Mouse (Mus musculus): Measurements from ENCODE around the gene Gm21969. TPM values are rescaled to one million over a fixed set of nuclear protein-coding genes. Genes with fewer than 3 reads are reported as not detected.
A peak's percentile ranks its signal among the peaks of the same experiment; 100 is the strongest.

Gm21969 gene
- polyA plus RNA-seq, 1 experiment from 2014 or later: not detected

DNA sequence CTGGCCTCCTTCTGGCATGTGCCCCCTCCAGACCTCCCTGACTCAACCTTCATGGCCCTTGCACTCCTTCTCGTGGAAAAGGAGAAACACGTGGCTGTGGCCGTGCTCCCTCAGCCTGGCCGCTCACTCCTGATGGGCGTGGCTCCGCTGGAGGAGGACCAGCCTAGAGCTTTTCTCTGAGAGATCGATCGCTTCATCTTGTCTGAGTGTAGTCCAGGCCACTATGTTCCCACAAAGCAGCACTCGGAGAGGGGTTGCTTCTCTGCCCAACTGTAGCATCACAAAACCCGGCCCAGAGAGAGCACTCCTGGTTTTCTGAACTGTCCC lies 29.2 kb downstream of the Gm21969 start:
- H3K27me3 ChIP-seq (ENCODE audit: control insufficient read depth, insufficient read depth, low read length): no peaks in the 10 kb centered on the region
- 76% methylated on average over 10 of the region's 10 CpGs for WGBS
- H3K4me1 ChIP-seq (ENCODE audit: control insufficient read depth, insufficient read depth, low read length): peaks cover 4% of the 10 kb centered on the region; the same call in 1 of the 2 replicates
- ATAC-seq (ENCODE audit: insufficient read depth, low FRiP score): no peak
- H3K4me2 ChIP-seq (ENCODE audit: low read depth, low read length): no peak overlapping the region
- H3K9me3 ChIP-seq (replicated peaks; ENCODE audit: control insufficient read depth, low read length): no peaks in the 10 kb centered on the region
- no peak overlapping the region for H3K4me3 ChIP-seq (replicated peaks; ENCODE audit: low read length)
- H3K9ac ChIP-seq (ENCODE audit: low read length): no peak overlapping the region
- H3K36me3 ChIP-seq (ENCODE audit: control insufficient read depth, insufficient read depth, low read length): no peaks in the 10 kb centered on the region
- no peak overlapping the region for H3K27ac ChIP-seq (ENCODE audit: low read length)

DNA sequence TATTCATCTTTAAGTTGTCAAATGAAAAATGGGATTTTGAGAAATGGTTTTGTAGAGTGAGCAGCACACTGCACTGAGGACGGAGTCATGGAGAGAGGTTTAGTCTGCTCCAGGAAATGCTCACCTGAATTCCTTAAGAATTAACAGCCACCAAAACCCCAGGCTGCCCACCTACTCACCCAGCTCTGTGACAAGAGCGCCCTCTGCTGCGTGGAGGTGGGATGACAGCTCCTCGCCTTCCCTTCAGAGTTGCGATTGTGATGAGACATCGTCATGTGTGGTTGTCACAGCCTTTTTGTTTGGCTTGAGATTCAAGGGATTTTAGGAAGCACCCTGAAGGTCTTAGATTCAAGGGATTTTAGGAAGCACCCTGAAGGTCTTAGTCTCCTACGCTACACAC lies 33.4 kb downstream of the Gm21969 start:
- Histone ChIP-seq H3K27me3 (ENCODE audit: control insufficient read depth, insufficient read depth, low read length) (no peaks in the 10 kb centered on the region), H3K4me1 (ENCODE audit: control insufficient read depth, insufficient read depth, low read length) (peaks cover 5% of the 10 kb centered on the region; the same call in 1 of the 2 replicates), H3K9ac (ENCODE audit: low read length) (no peak overlapping the region), H3K36me3 (ENCODE audit: control insufficient read depth, insufficient read depth, low read length) (no peaks in the 10 kb centered on the region), H3K4me3 (replicated peaks; ENCODE audit: low read length) (no peak overlapping the region), H3K4me2 (ENCODE audit: low read depth, low read length) (no peak overlapping the region), H3K27ac (ENCODE audit: low read length) (no peak overlapping the region), H3K9me3 (replicated peaks; ENCODE audit: control insufficient read depth, low read length) (no peaks in the 10 kb centered on the region)
- WGBS: 33% methylated on average over 7 of the region's 7 CpGs
- ATAC-seq (ENCODE audit: insufficient read depth, low FRiP score): no peak

DNA sequence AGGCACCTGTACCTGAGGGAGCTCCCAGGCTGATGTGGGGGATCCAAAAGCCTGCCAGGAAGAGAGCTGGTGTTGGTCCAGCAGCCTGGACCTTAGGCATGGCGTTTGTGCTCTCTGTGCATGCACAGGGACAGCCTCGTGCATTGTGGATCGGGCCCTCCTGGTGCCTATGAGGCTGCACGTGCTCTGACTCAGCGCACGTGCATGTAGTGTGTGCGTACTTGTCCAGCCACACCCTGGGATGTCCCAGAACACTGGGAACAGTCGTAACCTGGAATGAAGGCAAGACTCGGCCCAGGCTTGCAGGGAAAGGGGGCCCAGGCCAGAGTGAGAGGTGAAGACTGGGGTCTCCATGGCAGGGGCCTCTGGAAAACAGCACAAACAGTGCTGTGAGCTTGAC lies 34.9 kb downstream of the Gm21969 start:
- H3K9me3 ChIP-seq (replicated peaks; ENCODE audit: control insufficient read depth, low read length): no peaks in the 10 kb centered on the region
- peaks cover 9% of the 10 kb centered on the region for H3K4me1 ChIP-seq (ENCODE audit: control insufficient read depth, insufficient read depth, low read length)
- H3K4me2 ChIP-seq (ENCODE audit: low read depth, low read length): no peak overlapping the region
- no peak overlapping the region for H3K9ac ChIP-seq (ENCODE audit: low read length)
- no peak overlapping the region for H3K27ac ChIP-seq (ENCODE audit: low read length)
- ATAC-seq (ENCODE audit: insufficient read depth, low FRiP score): peak; percentile 44; the same call in 1 of the 2 replicates
- H3K4me3 ChIP-seq (replicated peaks; ENCODE audit: low read length): no peak overlapping the region
- H3K36me3 ChIP-seq (ENCODE audit: control insufficient read depth, insufficient read depth, low read length): no peaks in the 10 kb centered on the region
- H3K27me3 ChIP-seq (ENCODE audit: control insufficient read depth, insufficient read depth, low read length): peaks cover 5% of the 10 kb centered on the region; the same call in 1 of the 2 replicates
- WGBS: 76% methylated on average over 9 of the region's 9 CpGs

DNA sequence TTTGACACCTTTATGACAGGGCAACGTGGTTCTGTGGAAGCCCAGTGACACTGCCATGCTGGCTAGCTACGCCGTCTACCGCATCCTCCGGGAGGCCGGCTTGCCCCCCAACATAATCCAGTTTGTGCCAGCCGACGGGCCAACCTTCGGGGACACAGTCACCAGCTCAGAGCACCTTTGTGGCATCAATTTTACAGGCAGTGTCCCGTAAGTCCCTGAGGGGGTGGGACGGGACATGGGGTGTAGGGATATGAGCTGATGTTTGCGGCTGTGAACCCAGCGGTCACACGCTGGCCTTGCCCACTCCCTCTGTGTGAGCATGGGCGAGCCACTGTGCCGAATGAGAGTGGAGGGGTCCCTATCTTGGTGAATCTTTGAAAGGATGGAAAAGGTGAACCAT lies 35.4 kb downstream of the Gm21969 start:
- H3K27me3 ChIP-seq (ENCODE audit: control insufficient read depth, insufficient read depth, low read length): peaks cover 5% of the 10 kb centered on the region; the same call in 1 of the 2 replicates
- WGBS: 90% methylated on average over 16 of the region's 16 CpGs
- H3K36me3 ChIP-seq (ENCODE audit: control insufficient read depth, insufficient read depth, low read length): no peaks in the 10 kb centered on the region
- H3K4me3 ChIP-seq (replicated peaks; ENCODE audit: low read length): no peak overlapping the region
- H3K4me2 ChIP-seq (ENCODE audit: low read depth, low read length): no peak overlapping the region
- no peak overlapping the region for H3K9ac ChIP-seq (ENCODE audit: low read length)
- ATAC-seq (ENCODE audit: insufficient read depth, low FRiP score): no peak
- peaks cover 9% of the 10 kb centered on the region for H3K4me1 ChIP-seq (ENCODE audit: control insufficient read depth, insufficient read depth, low read length)
- no peak overlapping the region for H3K27ac ChIP-seq (ENCODE audit: low read length)
- H3K9me3 ChIP-seq (replicated peaks; ENCODE audit: control insufficient read depth, low read length): no peaks in the 10 kb centered on the region

DNA sequence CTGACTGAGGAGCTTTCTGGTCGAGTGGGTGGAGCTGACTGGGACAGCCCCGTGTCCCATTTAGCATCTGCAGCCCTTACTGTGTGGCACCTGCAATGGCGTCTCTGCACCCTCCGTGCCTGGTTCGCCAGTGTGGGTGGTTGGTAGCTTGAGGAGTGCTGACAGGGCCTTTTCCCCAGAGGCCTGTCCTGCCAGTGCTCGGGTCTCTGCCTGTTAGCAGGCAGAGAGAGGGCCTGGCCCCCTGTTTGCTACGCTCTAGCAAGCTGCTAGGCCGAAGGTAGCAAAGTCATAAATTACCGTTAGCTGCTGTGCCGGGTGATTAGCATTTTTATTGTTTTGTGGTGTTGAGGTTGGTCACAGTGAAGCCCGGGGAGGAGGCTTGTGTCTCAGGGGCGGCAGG lies 36.8 kb downstream of the Gm21969 start:
- H3K27ac ChIP-seq (ENCODE audit: low read length): no peak overlapping the region
- H3K36me3 ChIP-seq (ENCODE audit: control insufficient read depth, insufficient read depth, low read length): no peaks in the 10 kb centered on the region
- no peak overlapping the region for H3K4me2 ChIP-seq (ENCODE audit: low read depth, low read length)
- no peak for ATAC-seq (ENCODE audit: insufficient read depth, low FRiP score)
- WGBS: 61% methylated on average over 12 of the region's 12 CpGs
- H3K9ac ChIP-seq (ENCODE audit: low read length): no peak overlapping the region
- peaks cover 9% of the 10 kb centered on the region for H3K4me1 ChIP-seq (ENCODE audit: control insufficient read depth, insufficient read depth, low read length)
- peaks cover 5% of the 10 kb centered on the region; the same call in 1 of the 2 replicates for H3K27me3 ChIP-seq (ENCODE audit: control insufficient read depth, insufficient read depth, low read length)
- no peak overlapping the region for H3K4me3 ChIP-seq (replicated peaks; ENCODE audit: low read length)
- H3K9me3 ChIP-seq (replicated peaks; ENCODE audit: control insufficient read depth, low read length): no peaks in the 10 kb centered on the region

DNA sequence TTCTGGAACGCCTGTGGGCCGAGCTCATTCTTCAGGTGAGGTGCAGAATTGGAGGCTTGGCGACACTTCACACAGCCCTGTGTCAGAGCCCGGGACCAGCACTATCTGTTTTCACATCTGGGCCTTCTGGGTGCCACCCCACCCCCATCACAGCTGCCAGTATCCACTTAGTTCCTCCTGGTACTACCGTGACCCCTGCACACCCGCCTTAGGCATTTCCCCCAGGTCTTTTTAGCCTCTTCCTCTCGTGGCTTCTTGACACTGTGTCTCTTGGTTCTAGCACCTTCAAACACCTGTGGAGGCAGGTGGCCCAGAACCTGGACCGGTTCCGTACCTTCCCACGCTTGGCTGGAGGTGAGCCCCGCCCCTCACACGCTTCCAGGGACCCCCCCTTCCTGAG lies 37.3 kb downstream of the Gm21969 start:
- no peaks in the 10 kb centered on the region for H3K36me3 ChIP-seq (ENCODE audit: control insufficient read depth, insufficient read depth, low read length)
- H3K9ac ChIP-seq (ENCODE audit: low read length): no peak overlapping the region
- no peak overlapping the region for H3K4me2 ChIP-seq (ENCODE audit: low read depth, low read length)
- 66% methylated on average over 12 of the region's 12 CpGs for WGBS
- H3K9me3 ChIP-seq (replicated peaks; ENCODE audit: control insufficient read depth, low read length): no peaks in the 10 kb centered on the region
- peaks cover 5% of the 10 kb centered on the region; the same call in 1 of the 2 replicates for H3K27me3 ChIP-seq (ENCODE audit: control insufficient read depth, insufficient read depth, low read length)
- no peak for ATAC-seq (ENCODE audit: insufficient read depth, low FRiP score)
- no peak overlapping the region for H3K4me3 ChIP-seq (replicated peaks; ENCODE audit: low read length)
- no peak overlapping the region for H3K27ac ChIP-seq (ENCODE audit: low read length)
- peaks cover 9% of the 10 kb centered on the region for H3K4me1 ChIP-seq (ENCODE audit: control insufficient read depth, insufficient read depth, low read length)

DNA sequence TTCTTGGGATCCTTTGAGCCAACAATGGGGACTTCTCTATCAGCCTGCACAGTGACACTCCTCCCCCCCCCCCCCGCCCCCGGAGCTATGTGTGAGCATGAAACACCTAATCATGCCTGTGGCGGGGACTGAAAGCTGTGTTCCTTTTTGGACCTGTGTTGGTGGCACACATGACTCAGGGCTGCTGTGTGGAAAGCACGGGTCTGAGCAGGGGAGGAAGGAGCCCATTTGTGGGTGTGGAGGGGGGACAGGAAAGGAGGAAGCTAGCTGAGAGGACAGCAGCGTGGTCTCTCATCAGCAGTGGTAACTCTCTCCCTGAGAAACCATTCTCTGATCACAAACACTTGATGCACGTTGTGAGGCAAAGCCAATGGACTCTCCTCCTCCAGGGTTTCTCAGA lies 37.8 kb downstream of the Gm21969 start:
- no peaks in the 10 kb centered on the region for H3K9me3 ChIP-seq (replicated peaks; ENCODE audit: control insufficient read depth, low read length)
- H3K27ac ChIP-seq (ENCODE audit: low read length): no peak overlapping the region
- H3K4me3 ChIP-seq (replicated peaks; ENCODE audit: low read length): no peak overlapping the region
- no peak overlapping the region for H3K9ac ChIP-seq (ENCODE audit: low read length)
- ATAC-seq (ENCODE audit: insufficient read depth, low FRiP score): no peak
- peaks cover 9% of the 10 kb centered on the region for H3K4me1 ChIP-seq (ENCODE audit: control insufficient read depth, insufficient read depth, low read length)
- H3K4me2 ChIP-seq (ENCODE audit: low read depth, low read length): no peak overlapping the region
- H3K27me3 ChIP-seq (ENCODE audit: control insufficient read depth, insufficient read depth, low read length): peaks cover 5% of the 10 kb centered on the region; the same call in 1 of the 2 replicates
- no peaks in the 10 kb centered on the region for H3K36me3 ChIP-seq (ENCODE audit: control insufficient read depth, insufficient read depth, low read length)
- 44% methylated on average over 5 of the region's 6 CpGs for WGBS

DNA sequence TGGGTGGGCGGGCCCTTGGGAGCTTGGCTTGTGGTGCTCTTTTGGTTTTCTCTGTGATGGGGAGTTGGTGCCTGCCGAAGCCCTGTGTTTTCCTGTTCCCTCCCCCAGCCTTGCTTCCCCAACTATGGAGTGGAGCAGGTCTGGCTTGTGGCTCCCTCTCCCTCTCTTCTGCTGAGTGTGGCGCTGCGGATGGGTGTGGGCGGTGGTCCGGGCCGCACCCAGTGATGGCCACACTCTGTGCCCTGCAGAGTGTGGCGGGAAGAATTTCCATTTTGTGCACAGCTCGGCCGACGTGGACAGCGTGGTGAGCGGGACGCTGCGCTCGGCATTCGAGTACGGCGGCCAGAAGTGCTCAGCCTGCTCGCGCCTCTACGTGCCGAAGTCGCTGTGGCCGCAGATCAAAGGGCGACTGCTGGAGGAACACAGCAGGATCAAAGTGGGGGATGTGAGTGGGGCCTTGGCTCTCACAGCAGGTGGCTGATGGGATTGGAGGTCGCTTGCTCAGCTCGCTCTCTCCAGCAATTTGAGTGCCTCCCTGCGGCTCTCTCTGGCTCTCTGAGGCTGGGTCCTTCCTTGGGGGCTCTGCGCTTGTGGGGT lies 38.9 kb downstream of the Gm21969 start:
- ATAC-seq (ENCODE audit: insufficient read depth, low FRiP score): no peak
- peak overlapping the region; percentile 53 for H3K4me2 ChIP-seq (ENCODE audit: low read depth, low read length)
- H3K4me3 ChIP-seq (replicated peaks; ENCODE audit: low read length): peak overlapping the region; percentile 27
- WGBS: 9% methylated on average over 30 of the region's 30 CpGs
- H3K4me1 ChIP-seq (ENCODE audit: control insufficient read depth, insufficient read depth, low read length): peaks cover 9% of the 10 kb centered on the region
- peaks cover 5% of the 10 kb centered on the region; the same call in 1 of the 2 replicates for H3K27me3 ChIP-seq (ENCODE audit: control insufficient read depth, insufficient read depth, low read length)
- H3K9ac ChIP-seq (ENCODE audit: low read length): peak overlapping the region; percentile 59
- no peaks in the 10 kb centered on the region for H3K36me3 ChIP-seq (ENCODE audit: control insufficient read depth, insufficient read depth, low read length)
- H3K27ac ChIP-seq (ENCODE audit: low read length): no peak overlapping the region
- H3K9me3 ChIP-seq (replicated peaks; ENCODE audit: control insufficient read depth, low read length): no peaks in the 10 kb centered on the region

DNA sequence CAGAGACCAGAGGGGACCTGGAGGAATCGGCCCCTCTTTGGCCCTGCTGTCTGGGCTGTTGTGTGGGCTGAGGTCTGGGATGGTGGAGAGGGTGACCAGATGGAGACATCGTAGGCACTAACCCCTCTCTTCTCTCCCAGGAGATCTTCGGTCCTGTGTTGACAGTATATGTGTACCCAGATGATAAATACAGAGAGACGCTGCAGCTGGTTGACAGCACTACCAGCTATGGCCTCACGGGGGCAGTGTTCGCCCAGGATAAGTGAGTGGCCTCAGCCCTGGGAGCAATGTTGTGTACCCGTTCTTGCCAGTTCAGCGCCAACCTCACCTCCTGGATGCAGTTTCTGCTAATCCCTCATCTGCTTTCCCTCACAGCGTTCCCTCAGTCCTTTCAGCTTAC lies 41.0 kb downstream of the Gm21969 start:
- Histone ChIP-seq H3K4me2 (ENCODE audit: low read depth, low read length) (no peak overlapping the region), H3K4me3 (replicated peaks; ENCODE audit: low read length) (no peak overlapping the region), H3K4me1 (ENCODE audit: control insufficient read depth, insufficient read depth, low read length) (peaks cover 9% of the 10 kb centered on the region), H3K36me3 (ENCODE audit: control insufficient read depth, insufficient read depth, low read length) (no peaks in the 10 kb centered on the region; the same call in 1 of the 2 replicates), H3K9ac (ENCODE audit: low read length) (no peak overlapping the region), H3K27me3 (ENCODE audit: control insufficient read depth, insufficient read depth, low read length) (peaks cover 5% of the 10 kb centered on the region; the same call in 1 of the 2 replicates), H3K27ac (ENCODE audit: low read length) (no peak overlapping the region), H3K9me3 (replicated peaks; ENCODE audit: control insufficient read depth, low read length) (no peaks in the 10 kb centered on the region)
- no peak for ATAC-seq (ENCODE audit: insufficient read depth, low FRiP score)
- 18% methylated on average over 9 of the region's 9 CpGs for WGBS
